Mouse (Mus musculus) retina, postnatal 1 day (tissue): ENCODE measurements around the gene Zfp518b.
A peak's percentile ranks its signal among the peaks of the same experiment; 100 is the strongest.

Source experiments
- DNase-seq: peaks from one replicate; pipeline ENCODE4 v3.0.0-alpha.2; 2012

Gene Zfp518b

DNA sequence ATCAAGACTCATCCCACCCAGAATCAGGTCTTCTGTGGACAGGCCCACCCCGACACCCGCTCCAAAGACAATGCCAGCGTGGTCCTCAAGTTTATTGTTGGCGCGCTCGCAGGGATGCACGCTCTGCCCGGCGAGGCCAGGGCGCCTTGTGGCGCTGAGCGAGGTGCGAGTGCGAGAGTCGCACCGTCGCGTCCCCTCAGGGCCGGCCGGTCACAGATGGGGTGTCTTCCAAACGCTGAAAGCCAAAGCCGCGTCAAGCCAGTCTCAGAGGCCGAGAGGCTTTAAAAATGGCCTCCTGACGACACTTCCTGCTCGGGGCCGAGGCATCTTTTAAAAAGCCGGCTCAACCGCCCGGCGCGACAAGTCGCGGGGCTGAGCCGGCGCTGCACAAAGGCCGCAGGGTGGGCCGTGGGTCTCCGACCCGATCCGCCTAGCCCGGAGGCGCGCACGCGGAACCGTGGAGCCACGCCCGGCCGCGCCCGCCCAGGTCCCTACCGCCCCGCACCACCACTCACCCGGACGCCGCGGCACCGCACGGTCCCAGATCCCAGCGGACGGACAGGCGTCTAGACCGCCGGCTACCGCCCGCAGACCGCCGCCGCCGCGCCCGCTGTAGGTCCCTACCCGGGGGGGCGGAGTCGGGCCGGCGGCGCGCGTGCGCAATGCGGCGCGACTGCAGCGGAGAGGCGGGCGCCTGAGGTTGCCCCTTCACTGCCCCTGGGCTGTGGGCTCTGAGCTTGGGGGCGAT, at the start of gene Zfp518b:
Zfp518b (minus strand) TSS at position 663 of the 748 bp plus-strand sequence.
- peak; percentile 89 for DNase-seq

DNA sequence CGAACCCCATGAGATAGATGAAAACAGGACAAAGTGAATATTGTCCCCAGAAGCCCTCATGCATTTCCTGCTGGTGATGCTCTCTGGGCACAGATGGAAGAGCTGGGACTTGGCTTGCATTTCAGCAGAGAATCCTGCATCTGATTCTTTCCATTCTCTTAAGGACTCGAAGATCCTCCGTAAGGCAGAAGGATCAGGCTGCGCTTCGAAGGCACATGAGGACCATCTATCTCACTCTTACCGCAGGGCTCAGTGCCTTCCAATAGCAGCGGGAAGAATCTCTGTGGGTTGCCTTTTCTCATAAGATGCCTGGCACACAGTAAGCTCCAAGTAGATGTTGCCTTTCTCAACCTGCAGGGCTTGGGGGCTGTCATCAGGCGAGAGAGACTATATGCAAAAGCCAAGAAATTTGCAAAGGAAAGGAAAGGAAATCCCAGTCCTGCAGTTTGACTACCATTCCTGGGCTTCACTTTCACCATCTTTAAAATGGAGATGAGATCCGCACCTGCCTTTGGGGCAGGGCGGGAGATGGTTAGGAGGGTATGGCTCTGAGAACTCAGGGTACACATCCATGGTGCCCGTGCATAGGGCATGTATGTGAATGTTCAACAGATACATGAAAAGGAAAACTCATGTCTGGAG, 24.4 kb upstream of the Zfp518b start:
- DNase-seq: no peak

DNA sequence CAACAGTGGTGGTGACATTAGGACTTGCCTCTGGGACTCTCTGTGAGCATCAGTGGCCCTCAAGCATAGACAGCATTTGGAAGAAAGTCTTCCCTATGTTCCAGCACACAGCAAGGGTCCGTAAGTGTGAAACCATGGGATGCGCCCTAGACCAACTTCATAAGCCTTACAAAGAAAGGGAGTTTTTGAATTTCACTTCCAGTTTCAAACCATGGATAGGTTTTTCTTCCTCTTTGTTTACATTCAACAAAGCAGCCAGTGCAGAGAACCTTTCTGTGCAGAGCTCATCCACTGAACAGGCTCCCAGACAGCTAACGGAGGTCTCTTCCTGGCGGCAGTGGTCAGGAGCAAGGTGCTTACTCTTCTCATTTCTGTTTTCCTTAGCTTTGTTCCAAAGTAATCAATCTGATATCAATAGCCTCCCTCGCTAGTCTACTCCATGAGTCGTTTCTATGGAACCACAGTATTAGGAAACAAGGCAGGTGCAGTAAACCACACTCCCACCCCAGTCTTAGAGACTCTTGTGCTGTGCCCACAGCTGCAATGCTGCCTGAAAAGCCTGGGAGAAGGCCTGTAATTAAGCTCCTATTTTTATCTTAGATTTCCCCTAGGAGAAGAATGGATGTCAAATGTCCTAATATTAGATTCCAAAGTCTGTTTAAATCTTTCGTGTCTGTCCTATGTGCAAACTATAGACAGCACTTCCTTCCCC, 22.9 kb upstream of the Zfp518b start:
- no peak for DNase-seq

GRCm38 (mm10) chr5:38702941-38703340, 18.3 kb upstream of the Zfp518b start:
- DNase-seq: no peak

DNA sequence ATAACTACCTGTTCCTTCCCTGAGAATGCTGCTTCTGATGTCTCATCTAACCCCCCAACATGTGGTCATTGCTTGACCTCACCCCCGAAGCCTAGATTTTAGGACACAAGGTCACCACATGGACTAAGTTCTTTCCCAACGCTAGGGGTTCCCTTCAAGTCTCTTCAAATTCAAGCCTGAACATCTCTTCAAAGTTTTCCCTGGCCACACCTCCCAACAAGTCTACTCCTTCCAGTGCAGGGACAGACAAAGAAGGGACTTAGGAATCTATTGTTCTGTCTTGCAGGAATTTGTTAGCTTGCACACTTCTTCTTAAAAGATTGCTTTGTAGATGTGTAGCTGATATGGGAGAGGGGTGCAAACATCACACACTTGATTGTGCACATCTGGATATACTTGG, 17.5 kb upstream of the Zfp518b start:
- DNase-seq: no peak

DNA sequence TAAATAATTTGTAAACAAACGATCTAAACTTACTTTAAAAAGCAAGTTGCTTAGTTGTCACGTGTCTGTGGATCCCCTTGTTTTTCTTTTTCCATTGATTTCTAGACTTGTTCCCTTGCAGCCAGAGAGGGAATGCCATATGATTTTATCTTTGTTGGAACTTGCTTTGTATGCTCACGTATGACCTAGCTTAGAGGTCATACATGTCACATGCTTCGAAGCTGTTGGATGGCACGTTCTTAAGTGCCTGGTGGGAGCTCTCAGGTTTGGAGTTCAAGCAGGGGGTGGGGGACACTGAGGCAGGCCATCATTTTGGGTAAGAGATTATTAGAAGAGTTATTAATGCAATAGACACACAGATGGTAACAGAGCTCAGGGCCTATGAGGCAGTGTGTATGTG, 13.8 kb upstream of the Zfp518b start:
- DNase-seq: no peak

DNA sequence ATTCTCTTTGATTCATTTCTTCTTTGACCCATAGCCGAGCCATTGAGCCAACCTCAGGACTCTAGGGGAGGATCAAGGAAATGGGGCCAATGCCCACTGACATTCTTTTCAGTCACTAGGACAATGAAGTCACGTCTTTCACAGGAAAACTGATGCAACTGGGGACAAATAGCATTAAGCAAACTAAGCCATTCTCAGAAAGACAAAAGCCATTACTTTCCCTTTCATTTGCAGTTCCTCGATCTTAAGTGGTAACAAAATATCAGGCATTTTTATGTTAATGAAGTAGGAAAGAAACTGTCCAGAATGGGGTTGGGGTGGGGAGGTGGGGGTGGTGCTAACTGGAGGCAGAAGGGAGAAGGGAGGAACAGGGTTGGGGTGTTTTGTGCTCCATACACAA, 13.4 kb upstream of the Zfp518b start:
- no peak for DNase-seq

GRCm38 (mm10) chr5:38696616-38697375, 12.2 kb upstream of the Zfp518b start:
- DNase-seq: no peak

- DNase-seq: no peak
Measured at GRCm38 (mm10) chr5:38692859-38693258, 8.2 kb upstream of the Zfp518b start.

- no peak for DNase-seq
Measured at GRCm38 (mm10) chr5:38689186-38689585, 4.6 kb upstream of the Zfp518b start.

- DNase-seq: no peak
Measured at GRCm38 (mm10) chr5:38687694-38688093, 3.1 kb upstream of the Zfp518b start.

GRCm38 (mm10) chr5:38658836-38659235, 25.8 kb downstream of the Zfp518b start:
- no peak for DNase-seq

GRCm38 (mm10) chr5:38656204-38656603, 28.4 kb downstream of the Zfp518b start:
- no peak for DNase-seq

DNA sequence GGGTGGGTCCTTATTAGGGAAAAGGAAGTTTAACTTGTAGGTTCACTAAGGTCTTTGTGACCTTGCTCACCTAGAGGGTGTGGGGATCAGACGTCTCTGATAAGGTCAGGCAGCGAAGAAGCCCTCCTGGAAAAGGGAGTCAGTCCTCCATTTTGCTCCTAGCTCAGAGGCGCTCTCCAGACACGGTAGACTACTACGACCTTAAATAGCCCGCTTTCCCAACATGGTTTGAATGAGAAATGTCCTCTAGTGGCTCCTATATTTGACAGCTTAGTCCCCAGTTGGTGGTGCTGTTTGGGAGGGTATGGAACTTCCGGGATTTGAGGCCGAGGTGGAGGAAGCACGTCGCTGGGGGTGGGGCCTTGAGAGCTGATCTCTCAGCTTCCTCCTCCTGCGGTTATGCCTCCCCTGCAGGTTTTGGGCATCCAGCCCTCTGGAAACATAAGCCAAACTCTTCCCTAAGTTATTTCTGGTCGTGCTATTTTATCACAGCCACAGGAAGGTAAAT, 29.2 kb downstream of the Zfp518b start:
- no peak for DNase-seq

GRCm38 (mm10) chr5:38654571-38654970, 30.1 kb downstream of the Zfp518b start:
- no peak for DNase-seq

DNA sequence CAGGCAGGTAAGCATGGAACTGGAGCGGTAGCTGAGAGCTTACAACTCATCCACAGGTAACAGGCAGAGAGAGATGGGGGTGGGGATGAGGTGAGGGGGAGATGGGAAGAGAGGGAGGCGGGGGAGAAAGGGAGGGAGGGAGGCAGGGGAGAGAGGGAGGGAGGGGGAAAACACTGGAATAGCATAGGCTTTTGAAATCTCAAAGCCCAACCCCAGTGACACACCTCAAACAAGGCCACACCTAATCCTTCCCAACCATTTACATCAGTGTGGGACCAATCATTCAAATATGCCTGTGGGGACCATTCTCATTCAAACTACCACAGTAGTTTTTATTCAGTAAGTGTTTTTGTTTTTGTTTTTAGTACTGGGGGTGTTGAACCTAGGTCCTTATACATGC, 31.5 kb downstream of the Zfp518b start:
- DNase-seq: no peak

DNA sequence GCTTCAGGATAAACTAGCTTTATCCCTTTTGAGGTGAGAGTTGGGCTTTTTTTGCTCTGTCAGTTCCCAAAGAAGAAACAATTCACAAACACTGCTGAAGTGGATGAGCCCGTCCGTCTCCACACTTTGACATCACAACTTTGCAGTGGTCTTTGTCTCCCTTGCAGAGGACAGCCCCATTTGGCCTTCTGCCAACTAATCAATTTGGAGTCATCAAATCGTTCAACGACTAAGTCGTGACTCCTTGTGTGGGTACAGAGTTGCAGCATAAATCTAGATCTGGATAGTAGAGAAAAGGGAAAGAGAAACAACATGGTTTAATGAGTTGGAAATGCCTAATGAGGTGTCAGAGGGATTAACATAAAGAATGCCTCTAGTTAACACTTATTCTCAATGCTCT, 33.2 kb downstream of the Zfp518b start:
- peak; percentile 59 for DNase-seq

GRCm38 (mm10) chr5:38641526-38641925, 43.1 kb downstream of the Zfp518b start:
- DNase-seq: no peak

DNA sequence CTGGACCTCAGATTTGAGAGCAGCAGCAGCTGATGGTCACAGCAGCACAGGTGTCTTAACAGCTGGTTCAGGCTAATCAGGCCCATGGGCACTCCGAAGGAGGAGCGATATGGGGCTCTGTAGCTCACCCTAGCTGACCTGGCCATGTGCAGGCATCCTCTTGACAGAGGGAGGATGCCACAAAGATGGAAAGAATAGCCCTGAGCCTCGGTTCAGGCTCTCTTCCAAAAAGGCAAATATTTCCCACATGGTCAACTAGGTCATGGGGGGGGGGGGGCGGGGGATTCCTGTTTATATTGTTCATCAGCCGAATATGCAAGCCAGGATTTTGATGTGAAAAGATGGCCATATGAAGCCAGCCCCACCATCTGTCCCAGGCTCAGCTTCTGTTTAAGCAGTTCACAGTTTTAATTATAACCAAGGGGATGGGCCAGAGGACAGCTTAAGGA, 48.3 kb downstream of the Zfp518b start:
- DNase-seq: peak; percentile 73

- no peak for DNase-seq
Measured at GRCm38 (mm10) chr5:38635696-38636095, 48.9 kb downstream of the Zfp518b start.

DNA sequence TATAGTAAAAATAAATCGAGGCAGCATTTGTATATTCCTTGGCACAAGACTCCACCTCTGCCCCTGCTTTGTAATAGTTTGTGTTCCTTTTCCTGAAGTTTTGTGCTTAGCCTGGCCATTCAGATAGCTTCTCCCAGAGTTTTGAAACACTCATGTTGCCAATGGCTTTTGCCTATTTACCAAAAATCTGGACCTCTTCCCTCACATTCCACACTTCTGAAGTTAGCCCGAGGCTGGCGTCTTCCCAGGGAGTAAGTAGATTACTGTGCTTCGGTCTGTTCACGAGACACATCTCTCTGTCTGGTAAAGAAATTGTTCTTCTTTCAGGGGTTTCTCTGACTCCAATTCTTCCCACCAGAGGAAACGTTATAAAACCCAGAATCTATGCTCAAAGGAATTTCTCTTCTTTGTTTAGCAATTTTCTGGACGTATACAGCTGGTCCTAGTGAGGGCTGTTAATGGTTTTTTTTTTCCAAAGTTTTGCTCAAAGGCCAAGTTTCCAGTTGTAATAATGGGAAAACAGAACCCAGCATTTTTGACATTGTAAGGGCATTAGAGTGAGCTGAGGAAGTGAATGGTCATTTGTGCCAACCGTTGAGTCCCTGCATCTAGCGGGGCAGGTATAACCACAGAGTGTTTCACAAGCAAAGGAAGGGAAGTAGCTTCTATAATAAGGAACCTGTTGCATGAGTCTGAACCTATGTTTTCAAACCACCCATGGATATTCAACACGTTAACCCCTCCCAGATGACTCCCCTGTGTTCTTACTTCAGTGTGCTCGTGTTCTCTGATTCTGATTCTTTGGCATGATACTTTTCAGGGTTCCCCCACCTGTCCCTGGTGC, 50.1 kb downstream of the Zfp518b start:
- DNase-seq: no peak
